Mouse (Mus musculus): Measurements from ENCODE around the gene Scgb2b21. TPM values are rescaled to one million over a fixed set of nuclear protein-coding genes. Genes with fewer than 3 reads are reported as not detected.
"Not testable (repeated sequence)": the region's sequence is repeated elsewhere in the genome, so short reads cannot be mapped to it uniquely, and the experiment has no call there.

The Scgb2b21 gene
- polyA plus RNA-seq (2015; fragmentation: Nextera tagmentation; extraction: Ambion mirVana): not detected in 2 replicates

DNA sequence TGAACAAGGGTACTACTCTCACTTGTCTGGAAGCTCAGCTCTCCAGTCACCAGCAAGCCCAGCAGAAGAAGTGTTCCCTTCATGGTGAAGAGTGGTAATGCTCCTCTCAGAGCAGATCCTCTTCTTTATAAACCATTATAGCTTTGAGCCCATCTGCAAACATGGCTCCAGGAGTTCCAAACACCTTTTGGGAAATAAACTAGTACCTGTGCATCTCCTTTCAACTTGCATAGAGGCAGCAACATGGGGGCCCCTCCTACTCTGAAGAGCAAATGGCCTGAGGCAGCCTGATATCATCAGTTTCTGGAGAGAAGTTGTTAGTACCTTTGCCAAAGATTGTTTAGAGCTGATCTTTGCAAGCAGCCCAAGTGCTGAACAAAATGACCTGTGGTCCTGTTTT is at the start of gene Scgb2b21:
Gene Scgb2b21 (minus strand): TSS at position 101 of the 400 bp plus-strand sequence.
- Histone ChIP-seq H3K36me3 (no peaks in the 10 kb centered on the region), H3K27me3 (no peaks in the 10 kb centered on the region), H3K4me3 (no peak within 1 kb of the TSS), H3K9me3 (peaks cover 27% of the 10 kb centered on the region; the same call in 1 of the 2 replicates), H3K4me2 (no peak within 1 kb of the TSS), H3K27ac (replicated peaks) (no peak within 1 kb of the TSS), H3K9ac (no peak within 1 kb of the TSS), H3K4me1 (replicated peaks) (no peaks in the 10 kb centered on the region)
- no peak for ATAC-seq (ENCODE audit: low FRiP score, low read depth)

DNA sequence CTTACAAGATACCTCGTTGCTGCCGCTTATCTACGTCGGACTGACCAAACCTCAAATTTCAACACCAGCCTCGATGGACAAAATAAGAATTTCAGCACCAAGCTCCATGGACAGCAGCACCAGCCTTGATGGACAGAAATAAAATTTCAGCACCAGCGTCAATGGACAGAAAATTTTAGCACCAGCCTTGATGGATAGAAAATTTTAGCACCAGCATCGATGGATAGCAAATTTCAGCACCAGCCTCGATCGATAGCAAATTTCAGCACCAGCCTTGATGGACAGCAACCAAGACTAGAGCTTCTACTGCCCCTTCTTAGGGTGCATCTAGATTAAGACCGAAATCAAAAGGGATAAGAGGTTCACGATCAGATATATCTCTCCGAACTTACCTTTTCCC is 23.2 kb upstream of the Scgb2b21 start:
- not testable (repeated sequence) for H3K4me1 ChIP-seq (replicated peaks); H3K27me3 ChIP-seq; H3K27ac ChIP-seq (replicated peaks); H3K4me2 ChIP-seq; H3K36me3 ChIP-seq; H3K9ac ChIP-seq; ATAC-seq (ENCODE audit: low FRiP score, low read depth); H3K9me3 ChIP-seq; H3K4me3 ChIP-seq
- WGBS: 92% methylated on average over 12 of the region's 12 CpGs

Other genes with a start within 250 kb of the Scgb2b21 start
- gene Scgb2b19, start 240.1 kb downstream of the Scgb2b21 start, polyA plus RNA-seq (2015; fragmentation: Nextera tagmentation; extraction: Ambion mirVana): not detected in 2 replicates
- gene Scgb1b19, start 233.2 kb downstream of the Scgb2b21 start, polyA plus RNA-seq (2015; fragmentation: Nextera tagmentation; extraction: Ambion mirVana): not detected in 2 replicates
- not detected in 2 replicates for gene Scgb2b20, start 154.1 kb downstream of the Scgb2b21 start, polyA plus RNA-seq (2015; fragmentation: Nextera tagmentation; extraction: Ambion mirVana)
- not detected in 2 replicates for gene Scgb1b20, start 147.2 kb downstream of the Scgb2b21 start, polyA plus RNA-seq (2015; fragmentation: Nextera tagmentation; extraction: Ambion mirVana)
- not detected in 2 replicates for gene Scgb2b24, start 218.9 kb upstream of the Scgb2b21 start, polyA plus RNA-seq (2015; fragmentation: Nextera tagmentation; extraction: Ambion mirVana)
- gene Scgb1b24, start 223.3 kb upstream of the Scgb2b21 start, polyA plus RNA-seq (2015; fragmentation: Nextera tagmentation; extraction: Ambion mirVana): not detected in 2 replicates

Data from hindbrain, embryonic 15.5 days (tissue).